Mouse (Mus musculus): ENCODE measurements around the gene Piezo1.

The Piezo1 gene

DNA sequence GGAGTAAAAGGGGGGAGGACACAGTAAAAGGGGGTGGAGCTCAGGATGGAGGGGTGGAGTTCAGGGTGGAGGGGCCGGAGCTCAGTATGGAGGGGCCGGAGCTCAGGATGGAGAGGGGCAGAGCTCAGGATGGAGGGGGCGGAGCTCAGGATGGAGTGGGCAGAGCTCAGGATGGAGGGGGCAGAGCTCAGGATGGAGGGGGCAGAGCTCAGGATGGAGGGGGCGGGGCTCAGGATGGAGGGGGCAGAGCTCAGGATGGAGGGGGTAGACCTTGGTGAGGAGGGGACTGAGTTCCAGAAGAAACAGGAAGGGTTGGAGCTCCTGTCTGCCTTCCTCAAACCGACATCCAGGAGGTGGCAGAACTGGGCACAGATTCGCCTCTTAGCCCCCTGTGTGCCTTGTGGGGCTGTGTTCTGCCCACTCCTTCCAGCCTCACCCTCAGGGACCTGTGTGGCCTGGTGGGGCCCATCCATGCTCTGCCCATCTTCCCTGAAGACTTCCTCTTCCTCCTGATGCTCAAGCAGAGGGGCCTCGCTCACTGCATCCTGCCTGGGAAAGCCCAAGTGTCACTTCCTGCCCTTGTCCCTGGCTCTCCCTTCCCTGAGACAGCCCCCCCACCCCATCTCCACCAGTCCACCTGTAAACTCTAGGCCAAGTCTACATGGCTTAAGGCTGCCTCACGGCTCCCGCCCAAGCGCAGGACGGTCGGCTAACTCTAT, 54.0 kb downstream of the Piezo1 start:
- DNase-seq (ENCODE audit: low read depth): no peak

DNA sequence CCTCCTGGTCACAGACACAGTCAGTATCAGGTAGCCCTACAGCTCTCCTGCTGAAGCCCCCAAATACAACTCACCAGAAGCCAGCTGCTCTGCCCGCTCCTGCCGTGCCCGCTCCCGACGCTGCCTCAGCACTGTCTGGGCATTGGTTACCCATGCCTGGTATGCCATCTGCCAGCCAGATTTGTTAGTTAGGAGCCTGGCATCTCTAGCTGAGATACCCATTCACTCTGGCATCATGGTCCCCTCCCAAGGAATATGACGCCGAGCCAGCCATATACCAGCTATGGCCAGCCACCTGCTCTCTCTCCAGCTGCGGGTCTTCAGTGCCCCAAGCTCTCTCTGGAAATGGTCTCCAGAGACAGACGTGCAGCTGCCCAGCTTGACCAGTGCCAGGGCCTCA, 62.7 kb downstream of the Piezo1 start:
- DNase-seq (ENCODE audit: low read depth): no peak

DNA sequence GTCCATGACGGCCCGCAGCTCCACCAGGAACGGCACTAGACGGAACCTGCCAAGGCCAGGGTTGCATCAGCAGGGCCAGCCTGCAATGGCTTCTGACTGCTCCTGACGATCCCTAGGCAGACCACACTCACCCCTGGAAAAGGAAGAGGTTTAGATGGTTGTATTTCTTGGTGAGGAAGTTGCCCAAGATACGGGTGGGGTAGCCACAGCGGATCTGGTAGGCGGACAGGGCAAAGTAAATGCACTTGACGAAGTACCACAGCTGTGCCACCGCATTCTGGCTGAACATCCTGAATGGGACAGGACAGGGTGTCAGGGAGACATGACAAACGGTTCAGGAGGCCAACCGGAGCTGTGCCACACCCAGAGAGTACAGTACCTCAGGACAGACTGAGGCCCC, 66.3 kb downstream of the Piezo1 start:
- no peak for DNase-seq (ENCODE audit: low read depth)

DNA sequence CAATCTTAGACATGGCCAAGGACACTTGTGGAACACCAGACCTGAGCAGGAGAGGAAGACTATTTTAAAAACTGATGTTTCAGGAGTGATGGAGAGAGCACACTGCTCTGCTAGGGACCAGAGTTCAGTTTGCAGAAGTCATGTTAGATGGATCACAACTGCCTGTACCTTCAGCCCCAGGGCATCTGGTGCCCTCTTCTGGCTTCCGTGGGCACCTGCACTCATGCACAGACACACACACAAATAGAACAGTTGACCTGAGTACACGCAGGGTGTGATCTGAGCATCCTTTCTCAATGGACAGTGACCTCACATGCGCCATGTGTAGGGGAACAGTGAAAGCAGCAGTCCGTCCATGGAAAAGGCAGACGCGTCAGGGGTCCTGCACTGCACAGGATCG, 67.3 kb downstream of the Piezo1 start:
- DNase-seq (ENCODE audit: low read depth): no peak

DNA sequence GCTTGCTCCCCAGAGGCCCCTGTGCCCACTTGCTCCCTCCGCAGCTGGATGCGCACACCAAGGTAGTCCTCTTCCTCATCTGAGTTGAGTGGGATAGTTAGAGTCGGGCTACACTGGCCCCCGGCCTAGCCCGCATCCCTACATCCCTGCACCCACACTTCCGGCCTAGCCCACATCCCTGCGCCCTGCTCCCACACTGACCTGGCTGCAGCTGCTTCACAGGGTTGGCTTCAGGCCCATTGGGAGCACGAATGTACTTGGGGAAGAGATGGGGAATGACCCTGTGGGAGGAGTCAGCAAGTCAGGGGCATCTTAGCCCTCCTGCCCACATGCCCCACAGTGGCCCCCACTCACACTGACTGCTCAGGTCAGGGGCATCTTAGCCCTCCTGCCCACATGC, 68.7 kb downstream of the Piezo1 start:
- DNase-seq (ENCODE audit: low read depth): no peak

DNA sequence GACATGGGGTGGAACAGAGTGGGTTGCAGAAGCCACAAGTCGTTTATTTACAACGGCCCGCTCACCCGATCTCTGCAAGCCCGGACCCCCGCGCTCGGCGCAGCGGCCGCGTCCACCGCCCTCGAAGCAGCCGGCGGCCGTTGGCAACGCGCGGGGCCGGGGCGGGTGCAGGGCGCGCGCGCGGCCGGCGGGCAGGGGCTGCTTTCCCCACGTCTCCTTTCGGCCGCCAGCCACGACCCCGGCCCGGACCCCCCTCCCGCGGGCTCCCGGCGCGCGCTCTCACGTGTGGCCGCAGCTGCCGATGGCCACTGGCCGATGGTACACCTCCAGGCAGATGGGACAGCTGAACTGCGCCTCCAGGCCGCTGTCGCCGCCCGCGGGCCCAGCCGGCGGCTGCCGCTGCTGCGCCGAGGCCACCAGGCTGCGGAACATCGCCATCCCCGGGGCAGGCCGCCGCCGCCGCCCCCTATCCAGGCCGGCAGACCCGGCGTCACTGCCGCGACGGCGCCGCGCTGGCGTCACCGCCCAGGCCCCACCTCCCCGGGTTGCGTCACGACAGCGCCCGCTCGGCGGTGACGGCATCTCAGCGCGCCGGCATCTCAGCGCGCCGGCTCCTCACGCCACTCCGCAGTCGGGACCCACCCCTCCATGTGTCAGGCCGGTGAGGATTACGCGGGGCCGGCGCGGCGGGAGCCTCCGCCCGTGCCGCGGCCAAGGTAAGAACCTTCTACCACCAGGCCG, 75.4 kb downstream of the Piezo1 start, which contains the start of the genes Rnf166 and Ctu2:
Gene Rnf166 (minus strand): TSS at position 485 of the 741 bp plus-strand sequence.
Gene Ctu2 (plus strand): TSS at position 564 of the 741 bp plus-strand sequence.
- DNase-seq (ENCODE audit: low read depth): peak; percentile 78

DNA sequence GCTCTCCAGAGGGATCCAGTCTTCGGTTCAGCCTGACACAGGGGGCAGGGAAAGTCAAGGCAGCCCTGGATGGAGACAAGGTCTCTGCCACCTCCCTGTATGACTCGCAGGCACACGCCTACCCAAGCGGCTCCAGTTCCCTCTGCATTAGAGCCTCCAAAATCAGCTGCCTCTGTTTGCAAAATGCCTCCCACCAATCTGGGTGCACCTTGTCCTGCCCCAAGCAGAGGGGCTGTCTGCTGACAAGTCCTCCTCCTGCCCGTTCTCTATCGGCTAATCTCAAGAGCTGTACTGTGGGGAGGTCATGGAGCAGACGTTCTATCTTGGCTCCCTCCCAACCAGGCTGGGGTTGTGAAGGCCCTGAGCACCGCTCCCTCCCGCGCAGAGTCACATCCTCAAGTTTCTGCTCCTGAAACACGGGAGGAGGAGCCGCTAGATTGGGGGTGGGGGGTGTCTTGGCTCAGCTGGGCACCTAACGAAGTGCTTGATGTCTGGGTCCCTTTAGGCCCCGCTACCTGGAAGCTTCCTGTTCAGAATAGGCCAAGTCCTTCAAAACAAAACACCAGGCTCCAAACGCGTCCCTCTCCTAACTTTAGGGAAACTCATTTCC, 76.1 kb downstream of the Piezo1 start:
- no peak for DNase-seq (ENCODE audit: low read depth)

DNA sequence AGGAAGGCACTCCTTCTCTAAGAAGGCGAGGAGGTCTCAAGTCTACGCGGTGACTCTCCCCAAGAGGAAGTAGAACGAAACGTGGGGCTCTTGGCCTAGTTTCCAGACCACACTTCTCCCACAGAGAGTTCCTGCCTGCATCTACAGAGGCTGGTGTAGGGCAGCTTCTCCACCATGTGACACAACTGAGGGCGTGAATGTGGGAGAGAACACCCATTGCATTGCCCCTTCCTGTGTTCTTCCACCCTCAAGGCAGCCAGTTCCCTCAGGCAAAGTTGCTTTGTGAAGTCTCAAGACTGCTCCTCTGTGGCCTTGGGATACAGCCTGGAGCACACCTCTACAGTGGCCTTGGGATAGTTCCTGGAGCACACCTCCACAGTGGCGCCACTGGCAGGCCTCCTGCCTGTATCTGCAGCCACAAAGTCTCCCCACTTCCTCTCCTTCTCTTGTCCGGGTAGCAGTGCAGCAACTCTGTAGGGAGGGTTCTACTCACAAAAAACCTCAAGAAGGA, 77.2 kb downstream of the Piezo1 start:
- no peak for DNase-seq (ENCODE audit: low read depth)

DNA sequence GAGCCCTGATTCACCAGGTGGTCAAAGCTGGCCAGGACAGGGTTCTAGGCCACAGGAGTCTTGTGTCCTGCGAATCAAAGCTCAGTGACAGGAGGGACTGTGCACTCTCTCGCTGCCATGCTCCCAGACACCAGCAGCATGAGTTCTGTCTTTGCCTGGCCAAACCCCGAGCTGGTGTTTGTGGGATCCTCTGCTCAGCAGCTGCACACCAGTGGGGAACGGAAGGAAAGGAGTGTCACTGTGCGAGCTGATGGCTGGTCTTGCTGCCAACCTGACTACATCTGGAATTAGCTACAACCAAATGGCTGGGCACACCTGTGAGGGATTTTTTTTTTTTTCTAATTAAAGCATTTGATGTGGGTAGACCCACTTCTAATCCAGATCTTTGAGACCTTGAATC, 80.4 kb downstream of the Piezo1 start:
- DNase-seq (ENCODE audit: low read depth): no peak

DNA sequence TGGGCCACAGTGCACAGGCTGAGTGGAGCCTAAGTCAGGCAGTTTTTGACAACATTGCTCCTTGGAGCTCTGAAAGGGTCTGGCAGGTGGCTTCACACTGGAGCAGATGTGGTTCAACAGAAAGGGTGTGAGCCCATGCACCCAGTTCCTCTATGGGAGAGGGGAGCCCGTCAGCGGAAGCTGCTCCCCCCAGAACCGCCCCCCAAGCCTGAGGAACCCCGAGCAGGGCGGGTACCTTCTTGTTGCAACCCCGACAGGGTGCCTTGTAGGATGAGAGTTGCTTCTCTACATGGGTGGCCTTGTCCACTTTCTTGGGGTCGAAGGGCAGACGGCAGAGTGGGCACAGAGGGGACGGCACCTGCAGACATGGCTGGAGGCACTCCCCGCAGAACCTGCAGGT, 81.2 kb downstream of the Piezo1 start:
- no peak for DNase-seq (ENCODE audit: low read depth)

DNA sequence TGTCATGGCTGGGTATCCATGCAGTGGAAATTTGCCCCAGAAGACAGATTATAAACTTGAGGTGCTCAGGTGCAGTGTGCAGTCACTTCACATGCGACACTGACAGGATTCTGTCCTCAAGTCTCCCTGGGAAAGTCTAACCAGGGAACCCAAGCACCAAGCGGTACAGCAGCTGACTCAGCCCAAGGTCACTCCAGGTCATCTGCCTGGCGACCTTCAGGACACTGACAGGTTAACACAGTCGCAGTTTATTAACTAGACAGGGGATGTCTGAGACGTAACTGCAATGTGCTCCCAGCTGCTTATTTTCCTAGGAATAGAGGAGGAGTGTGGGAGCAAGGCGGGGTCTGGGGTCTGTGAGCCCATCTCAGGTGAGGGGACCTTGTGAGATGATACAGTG, 81.7 kb downstream of the Piezo1 start:
- no peak for DNase-seq (ENCODE audit: low read depth)

DNA sequence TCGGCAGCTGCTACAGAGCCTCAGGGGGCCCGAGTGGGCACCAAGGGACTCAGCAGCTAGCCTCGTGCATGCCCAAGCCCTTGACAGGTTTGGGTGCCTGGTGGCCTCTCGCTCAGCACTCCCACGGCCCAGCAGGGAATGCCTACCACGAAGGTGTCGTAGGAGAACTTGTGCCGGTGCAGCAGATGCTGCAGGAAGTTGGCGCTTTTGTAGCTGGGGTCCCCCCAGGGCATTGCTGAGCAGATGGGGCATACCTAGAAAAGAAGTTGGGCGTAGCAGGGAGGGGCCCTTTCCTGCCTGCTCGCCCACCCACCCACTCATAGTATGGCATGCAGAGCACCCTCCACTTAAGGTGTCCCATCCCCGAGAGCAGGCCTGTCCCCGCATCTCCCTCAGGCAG, 83.3 kb downstream of the Piezo1 start:
- no peak for DNase-seq (ENCODE audit: low read depth)

DNA sequence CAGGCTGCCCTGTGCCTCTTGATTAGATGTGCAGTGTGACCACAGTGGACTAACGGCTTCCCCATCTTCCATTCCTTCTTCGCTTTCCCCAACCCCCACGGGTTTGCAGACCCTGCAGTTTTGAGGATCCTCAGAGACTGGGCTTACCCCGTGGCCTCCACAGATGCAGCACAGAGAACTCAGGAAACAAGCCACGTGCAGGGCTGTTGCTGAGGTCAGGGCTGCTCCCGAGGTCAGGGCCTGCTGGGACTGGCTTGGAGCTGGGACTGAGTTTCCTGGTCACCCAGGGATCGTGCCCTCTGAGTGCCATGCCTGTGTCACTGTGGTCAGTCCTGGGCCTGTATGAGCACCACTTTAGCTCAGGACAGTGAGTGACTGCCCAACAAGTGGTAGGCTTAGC, 86.1 kb downstream of the Piezo1 start:
- DNase-seq (ENCODE audit: low read depth): no peak

DNA sequence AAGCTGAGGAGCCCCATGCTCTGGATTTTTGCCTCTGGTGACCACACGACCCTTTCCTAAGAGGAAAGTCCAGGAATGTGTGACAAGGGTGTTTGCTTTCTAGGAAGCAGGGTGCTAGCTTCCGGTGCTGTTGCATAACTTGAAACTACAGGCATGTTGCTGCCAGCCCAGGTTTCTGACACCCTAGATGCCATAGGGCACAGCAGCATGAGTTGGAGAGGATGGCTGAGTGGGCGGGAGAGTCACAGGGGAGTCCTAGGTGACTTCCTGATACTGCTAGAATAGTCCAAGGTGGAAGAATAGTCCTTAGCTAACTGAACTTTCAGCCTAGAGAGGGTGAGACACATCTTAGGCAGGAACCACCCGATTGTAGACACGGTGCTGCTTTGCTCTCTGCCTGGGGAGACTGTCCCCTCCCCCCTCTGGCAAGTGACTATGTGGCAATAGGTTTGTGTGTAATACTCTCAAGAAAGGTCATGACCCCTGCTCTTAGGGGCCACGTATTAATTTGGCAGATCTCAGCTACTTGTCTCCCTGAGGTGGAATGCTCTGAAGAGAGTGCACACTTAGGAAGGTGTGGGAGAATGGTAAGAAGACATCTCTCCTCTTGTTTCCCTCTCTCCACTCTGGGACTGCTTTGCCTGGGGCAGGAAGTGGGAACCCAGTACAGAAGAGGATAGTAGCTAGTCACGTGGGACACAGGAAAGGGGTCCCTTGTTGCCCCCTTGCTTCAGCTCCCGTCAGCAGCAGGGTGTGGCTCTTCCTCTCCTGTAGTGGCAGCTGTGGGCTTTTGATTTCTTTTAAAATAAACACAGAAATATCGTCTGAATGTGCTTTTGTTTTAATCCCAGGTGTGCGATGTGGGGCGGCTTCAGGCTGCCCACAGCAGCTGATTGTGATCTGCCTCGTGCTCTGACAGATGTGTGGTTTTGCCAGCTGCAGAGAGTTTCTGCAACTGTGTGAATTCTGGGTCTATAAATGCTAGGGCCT, 87.2 kb downstream of the Piezo1 start:
- DNase-seq (ENCODE audit: low read depth): no peak

DNA sequence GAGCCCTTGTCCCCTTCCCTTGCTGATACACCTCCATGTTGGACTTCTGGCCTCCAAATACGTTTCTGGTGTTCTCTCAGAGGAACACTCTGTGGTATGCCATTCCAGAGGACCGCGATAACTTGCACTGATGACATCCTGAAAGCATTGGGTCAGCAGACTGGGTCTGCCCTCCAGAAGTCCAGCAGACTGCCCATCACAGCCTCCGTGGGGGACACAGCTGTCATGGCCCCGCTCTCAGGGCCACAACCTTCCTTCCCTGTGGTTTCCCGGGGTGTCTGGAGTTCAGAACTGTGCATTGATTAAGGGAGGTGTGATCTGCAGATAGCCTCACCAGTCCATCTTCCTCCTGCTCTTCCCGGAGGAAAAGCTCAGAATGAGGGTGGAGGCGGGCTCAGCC, 88.6 kb downstream of the Piezo1 start:
- DNase-seq (ENCODE audit: low read depth): no peak

DNA sequence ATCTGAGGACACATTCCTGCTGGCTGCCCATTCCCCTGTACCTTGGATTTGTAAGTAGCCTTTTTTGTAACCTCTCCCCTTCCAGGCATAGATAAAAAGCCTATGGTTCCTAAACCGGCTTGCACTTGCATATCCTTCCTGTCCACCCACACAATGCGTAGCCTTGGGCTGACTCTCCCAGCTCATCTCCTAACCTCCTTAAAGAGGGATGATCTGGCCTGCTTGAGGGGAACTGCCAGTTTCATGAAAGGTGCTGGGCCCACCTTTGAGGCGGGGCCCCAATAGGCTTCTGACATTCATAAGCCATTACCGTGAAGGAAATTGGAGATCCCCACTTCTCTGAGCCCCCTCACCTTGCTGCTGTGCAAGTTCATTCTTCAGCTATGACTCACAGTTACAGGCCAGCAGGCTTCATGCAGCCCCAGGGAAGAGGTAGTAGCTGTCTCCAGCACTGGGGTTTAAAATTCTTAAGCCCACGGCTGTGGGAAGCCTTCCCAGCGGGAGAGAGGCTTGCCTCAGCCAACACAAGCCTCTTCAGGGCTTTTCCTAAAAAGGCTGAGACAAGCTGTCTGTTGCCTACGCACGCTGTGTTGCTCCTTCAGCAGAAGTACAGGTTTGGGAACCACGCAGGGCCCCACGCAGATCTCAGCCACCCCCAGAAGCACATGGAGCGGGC, 89.5 kb downstream of the Piezo1 start:
- no peak for DNase-seq (ENCODE audit: low read depth)

DNA sequence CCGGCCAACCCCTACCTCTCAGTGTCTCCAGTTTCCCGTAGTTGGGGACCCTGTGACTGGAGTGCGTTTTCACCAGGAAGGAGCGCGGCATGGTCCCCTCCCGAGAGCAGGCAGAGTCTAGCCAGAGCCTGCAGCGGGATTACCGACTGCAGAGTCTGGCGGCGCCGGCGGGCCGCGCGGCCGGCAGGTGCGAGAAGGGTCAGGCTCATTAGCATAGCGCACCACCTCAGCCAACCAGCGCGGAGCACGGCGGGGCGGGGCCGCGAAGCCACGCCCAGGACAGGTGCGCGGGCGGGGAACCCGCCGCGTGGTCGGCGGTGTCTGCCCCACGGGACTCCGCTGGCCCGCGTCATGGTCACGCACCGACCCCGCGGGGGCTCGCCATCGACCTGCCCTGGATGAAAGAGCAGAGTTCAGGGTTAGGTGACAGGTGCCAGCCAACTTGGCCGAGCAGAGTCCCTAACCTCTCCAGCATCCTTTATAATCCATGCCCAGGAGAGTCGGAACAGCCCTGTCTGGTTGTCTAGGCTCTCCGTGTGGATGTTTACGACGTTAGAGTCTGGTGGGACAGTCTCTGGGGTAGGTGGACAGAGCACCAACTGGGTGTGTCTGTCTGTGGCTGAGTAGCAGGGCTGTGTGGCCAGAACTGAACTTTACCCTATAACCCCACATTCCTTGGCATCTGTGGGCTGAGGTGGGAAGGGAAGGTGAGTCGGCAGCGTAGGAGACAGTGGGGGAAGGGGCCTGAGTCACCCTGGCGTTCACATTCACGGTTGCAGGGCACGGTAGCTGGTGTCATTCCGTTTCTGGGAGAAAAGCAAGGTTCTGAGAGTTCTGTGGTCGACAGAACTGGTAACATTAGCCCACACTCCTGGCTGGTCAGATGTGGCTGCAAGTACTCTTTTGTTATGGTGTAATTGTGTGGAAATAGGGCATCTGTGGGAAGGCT, 90.3 kb downstream of the Piezo1 start, which contains the start of gene Snai3:
Gene Snai3 (minus strand): TSS at position 210 of the 949 bp plus-strand sequence.
- DNase-seq (ENCODE audit: low read depth): no peak

DNA sequence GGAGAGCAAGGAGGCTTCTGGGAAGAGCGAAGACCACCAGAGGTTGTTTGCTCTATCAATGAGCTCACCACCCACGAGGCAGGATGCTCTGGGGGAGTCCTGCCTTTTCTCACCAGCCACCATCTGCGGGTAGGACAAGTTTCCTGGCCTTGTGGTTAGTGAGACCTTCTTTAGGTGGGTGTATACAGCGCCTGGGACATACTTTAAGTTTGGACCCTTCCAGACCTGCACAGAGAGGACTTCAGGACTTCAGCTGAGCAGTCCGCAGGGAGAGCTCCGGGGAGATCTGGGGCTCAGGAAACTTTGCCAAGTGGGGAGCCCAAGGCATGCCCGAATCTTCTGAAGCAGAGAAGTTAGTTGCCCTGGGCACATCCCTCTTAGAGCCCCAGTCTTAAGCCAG, 91.1 kb downstream of the Piezo1 start:
- no peak for DNase-seq (ENCODE audit: low read depth)

DNA sequence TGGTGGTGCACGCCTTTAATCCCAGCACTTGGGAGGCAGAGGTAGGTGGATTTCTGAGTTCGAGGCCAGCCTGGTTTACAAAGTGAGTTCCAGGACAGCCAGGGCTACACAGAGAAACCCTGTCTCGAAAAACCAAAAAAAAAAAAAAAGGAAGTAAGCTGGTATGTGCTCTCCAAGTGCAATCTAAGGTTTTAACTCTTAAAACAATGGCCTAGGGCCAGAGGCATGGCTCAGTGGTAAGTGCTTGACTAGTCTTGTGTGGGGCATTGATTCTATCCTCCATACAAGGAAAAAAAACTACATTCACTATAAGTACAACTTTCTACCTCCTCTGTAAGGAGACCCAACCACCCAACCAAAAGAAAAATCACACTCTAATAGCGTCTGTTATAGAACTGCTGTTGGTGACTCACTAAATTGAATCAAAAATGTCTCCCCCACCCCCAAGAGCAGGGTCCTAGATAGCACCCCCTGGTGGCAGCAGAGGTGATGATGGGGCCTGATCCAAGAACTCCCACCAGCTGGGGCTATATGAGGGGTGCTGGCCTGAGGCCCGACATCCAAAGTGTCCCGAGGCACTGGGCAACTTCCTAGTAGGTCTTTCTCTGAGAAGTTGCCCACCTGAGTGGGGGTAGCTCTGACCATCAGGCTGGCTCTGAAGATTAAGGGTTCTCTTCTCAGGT, 91.8 kb downstream of the Piezo1 start:
- DNase-seq (ENCODE audit: low read depth): no peak
